Mouse (Mus musculus) adrenal gland, postnatal 4 days (tissue): ENCODE data around the gene Rad50. TPM values are rescaled to one million over a fixed set of nuclear protein-coding genes. Genes with fewer than 3 reads are reported as not detected.

Source experiments
- DNase-seq, 2 experiments: peaks; one replicate each; pipeline ENCODE4 v3.0.0; 2021 to 2022; ENCODE audit warnings: low spot score in 2 of 2, mixed read lengths in 2 of 2
- total RNA-seq, 2 experiments: library from RNA; stranded (reverse); gene quantifications; 2 replicates each; pipeline ENCODE4 v1.2.3; 2021

Gene Rad50
- total RNA-seq, 2 experiments from 2014 or later: 21.5 to 24.4 TPM

DNA sequence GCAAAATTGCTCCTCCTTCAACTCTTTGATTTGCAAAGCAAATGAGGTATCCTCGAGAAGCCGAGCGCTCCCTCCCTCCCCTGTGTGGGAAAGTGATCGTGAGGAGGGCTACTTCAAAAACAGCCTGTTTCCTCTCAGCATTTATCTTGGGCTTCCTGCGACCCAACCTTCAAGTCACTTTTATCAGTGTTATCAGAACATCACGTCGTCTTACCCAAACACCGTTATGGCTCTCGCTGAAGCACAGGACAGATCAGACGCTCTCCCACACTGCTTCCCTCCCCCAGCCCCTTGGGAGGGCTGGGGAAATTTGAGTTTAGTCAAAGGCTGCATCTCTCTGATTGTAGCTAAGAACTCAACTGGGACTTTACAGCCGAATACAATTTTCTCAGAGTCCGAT lies 101.5 kb downstream of the Rad50 start:
- DNase-seq: no peak

DNA sequence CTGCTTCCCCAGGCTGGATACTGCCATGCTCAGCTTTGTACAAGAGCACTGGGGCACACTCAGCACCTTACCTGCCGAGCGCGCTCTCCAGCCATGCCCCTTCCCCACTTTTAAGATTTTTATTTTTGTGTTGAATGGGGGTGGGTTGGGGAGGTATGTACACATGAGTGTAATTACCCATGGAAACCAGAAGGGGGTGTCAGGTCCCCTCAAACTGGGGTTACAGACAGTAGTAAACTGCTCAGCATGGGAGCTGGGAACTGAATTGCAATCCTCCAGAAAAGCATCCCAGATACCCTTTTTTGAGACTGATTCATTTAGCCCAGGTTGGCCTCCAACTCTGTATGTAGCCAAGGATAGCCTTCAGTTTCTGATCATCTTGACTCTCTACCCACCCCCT lies 102.1 kb downstream of the Rad50 start:
- DNase-seq: no peak

Other genes starting within 250 kb of the Rad50 start
- gene Gm9837, start 236.8 kb downstream of the Rad50 start, total RNA-seq: not detected
- not detected for gene Gm9945, start 227.2 kb downstream of the Rad50 start, total RNA-seq
- gene Sowaha, start 227.0 kb downstream of the Rad50 start, total RNA-seq: 1 to 10 TPM; 1.7 to 2.2 TPM
- 10 to 100 TPM; 60.4 to 65.7 TPM for gene Sept8, start 188.1 kb downstream of the Rad50 start, total RNA-seq
- gene Kif3a, start 139.9 kb downstream of the Rad50 start, total RNA-seq: 10 to 100 TPM; 27.5 to 30.1 TPM
- gene Il4, start 88.7 kb downstream of the Rad50 start, total RNA-seq: not detected
- not detected for gene Il13, start 72.6 kb downstream of the Rad50 start, total RNA-seq
- gene Il5, start 13.5 kb upstream of the Rad50 start, total RNA-seq: not detected
- gene Irf1, start 62.7 kb upstream of the Rad50 start, total RNA-seq: 10 to 100 TPM; 33.6 to 40.2 TPM
- 1 to 10 TPM in 1 of 2 experiments, under 1 TPM in 1; 0.82 to 1.1 TPM for gene Gm17334, start 65.9 kb upstream of the Rad50 start, total RNA-seq
- 10 to 100 TPM in 1 of 2 experiments, 1 to 10 TPM in 1; 7.9 to 10.6 TPM for gene Gm12216, start 151.9 kb upstream of the Rad50 start, total RNA-seq
- 10 to 100 TPM; 22.0 to 31.1 TPM for gene Slc22a5, start 184.3 kb upstream of the Rad50 start, total RNA-seq